Mouse (Mus musculus) CD4-positive, CD25-positive, alpha-beta regulatory T cell, adult 4 months (primary cell): ENCODE measurements around the gene Evx2. TPM values are rescaled to one million over a fixed set of nuclear protein-coding genes. Genes with fewer than 3 reads are reported as not detected.

Experiments used
- ATAC-seq: one replicate; pipeline ENCODE4 v1.8.0; 2017
- polyA plus RNA-seq, 2 experiments: library from polyadenylated mRNA; unstranded; fragments of 100-300 nt; shearing (Covaris generic); gene quantifications; one replicate each; pipeline ENCODE4 v1.2.1; 2017

Evx2 gene
- polyA plus RNA-seq, 2 experiments from 2014 or later = not detected

GRCm38 (mm10) chr2:74611406-74611805 lies 48.0 kb downstream of the Evx2 start:
- no peak for ATAC-seq

DNA sequence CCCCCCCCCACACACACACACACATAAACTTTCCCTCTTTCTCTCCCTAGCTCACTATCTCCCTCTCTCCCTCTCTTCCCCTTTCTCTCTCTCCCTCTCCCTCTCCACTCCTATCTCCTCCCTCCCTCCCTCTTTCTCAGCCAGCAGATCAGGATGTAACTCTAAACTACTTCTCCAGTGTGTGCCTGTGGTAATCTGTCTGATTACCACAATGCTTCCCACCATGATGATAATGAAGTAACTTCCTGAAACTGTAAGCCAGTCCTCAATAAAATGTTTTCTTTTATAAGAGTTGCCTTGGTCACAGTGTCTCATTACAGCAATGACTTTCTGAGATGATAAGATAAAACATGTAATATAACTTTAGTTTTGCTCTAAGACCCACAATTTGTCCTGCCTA lies 50.0 kb downstream of the Evx2 start:
- ATAC-seq = no peak

DNA sequence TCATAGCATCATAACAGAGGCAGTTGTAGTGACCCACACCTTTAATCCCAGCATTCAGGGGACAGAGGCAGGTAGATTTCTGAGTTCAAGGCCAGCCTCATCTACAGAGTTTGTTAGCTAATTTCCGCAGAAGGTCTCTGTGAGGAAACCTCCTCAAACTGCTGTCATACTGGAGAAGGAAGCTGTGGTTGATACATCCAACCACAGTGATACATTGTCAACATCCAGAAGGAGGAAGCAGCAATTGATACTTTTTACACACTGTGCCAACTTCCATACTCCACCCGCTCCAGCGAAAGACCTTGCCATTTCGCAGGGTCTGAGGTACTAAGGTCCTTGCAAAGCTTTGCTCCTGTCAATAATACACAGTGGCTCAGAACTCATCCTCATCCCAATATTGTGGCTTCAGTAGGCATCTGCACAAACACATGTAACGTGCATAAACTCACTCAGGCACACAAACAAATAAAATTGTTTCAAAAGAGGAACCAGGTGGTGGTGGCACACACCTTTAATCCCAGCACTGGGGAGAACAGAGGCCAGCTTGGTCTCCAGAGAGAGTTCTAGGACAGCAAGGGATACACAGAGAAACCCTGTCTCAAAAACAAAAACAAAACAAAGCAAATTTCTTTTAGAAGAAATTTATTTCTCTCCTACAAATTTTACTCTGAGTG lies 53.1 kb downstream of the Evx2 start:
- ATAC-seq = no peak

DNA sequence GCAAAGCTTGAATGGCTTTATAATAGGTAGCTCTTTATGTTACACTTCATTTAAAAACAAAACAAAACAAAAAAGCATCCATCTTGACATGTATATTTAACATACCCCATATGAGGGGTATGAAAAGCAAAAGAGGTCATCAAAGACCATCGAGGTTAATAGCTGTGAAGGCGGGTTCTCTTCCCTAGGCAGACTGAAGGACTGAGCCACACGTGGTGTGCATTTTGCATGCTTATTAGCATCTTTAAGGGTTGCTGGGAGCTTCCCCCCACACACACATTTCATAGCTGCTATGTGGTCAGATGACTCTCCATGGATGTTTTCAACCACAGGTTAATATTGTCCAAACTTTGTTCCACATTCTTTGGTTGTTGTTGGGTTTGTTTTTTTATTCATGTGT lies 55.3 kb downstream of the Evx2 start:
- no peak for ATAC-seq

Other genes with a start within 250 kb of the Evx2 start
- gene Lnpk, start 80.1 kb downstream of the Evx2 start, polyA plus RNA-seq = 10 to 100 TPM; 26.9 to 29.3 TPM
- not detected for gene Hoxd13, start 8.8 kb upstream of the Evx2 start, polyA plus RNA-seq
- not detected for gene Hoxd12, start 15.5 kb upstream of the Evx2 start, polyA plus RNA-seq
- gene Hoxd11, start 20.0 kb upstream of the Evx2 start, polyA plus RNA-seq = not detected
- gene Hoxd10, start 32.4 kb upstream of the Evx2 start, polyA plus RNA-seq = not detected
- not detected for gene Hoxd9, start 38.2 kb upstream of the Evx2 start, polyA plus RNA-seq
- not detected for gene Hoxd8, start 45.1 kb upstream of the Evx2 start, polyA plus RNA-seq
- gene Hoxd3, start 52.4 kb upstream of the Evx2 start, polyA plus RNA-seq = not detected
- not detected for gene Hoxd4, start 52.4 kb upstream of the Evx2 start, polyA plus RNA-seq
- gene Gm28230, start 67.2 kb upstream of the Evx2 start, polyA plus RNA-seq = not detected
- not detected for gene Hoxd1, start 103.4 kb upstream of the Evx2 start, polyA plus RNA-seq
- gene Mtx2, start 166.2 kb upstream of the Evx2 start, polyA plus RNA-seq = 10 to 100 TPM; 12.1 to 16.8 TPM